Mouse (Mus musculus): ENCODE data around the gene Xrcc3.

Xrcc3 gene

GRCm38 (mm10) chr12:111813766-111814617, at the start of gene Xrcc3, which contains the start of gene Zfyve21:
Gene Xrcc3, minus strand, starts transcription at chr12:111813873.
Gene Zfyve21, plus strand, starts transcription at chr12:111814170.
- DNase-seq (ENCODE audit: low read depth): peak; percentile 99

- no peak for DNase-seq (ENCODE audit: low read depth)
These were observed 41.8 kb upstream of the Xrcc3 start for GRCm38 (mm10) chr12:111855448-111855847.

GRCm38 (mm10) chr12:111853546-111853945, 39.9 kb upstream of the Xrcc3 start:
- DNase-seq (ENCODE audit: low read depth): no peak

GRCm38 (mm10) chr12:111853011-111853436, 39.4 kb upstream of the Xrcc3 start:
- DNase-seq (ENCODE audit: low read depth): no peak

GRCm38 (mm10) chr12:111851745-111852144, 38.1 kb upstream of the Xrcc3 start:
- no peak for DNase-seq (ENCODE audit: low read depth)

GRCm38 (mm10) chr12:111851235-111851634, 37.6 kb upstream of the Xrcc3 start:
- no peak for DNase-seq (ENCODE audit: low read depth)

- DNase-seq (ENCODE audit: low read depth): no peak
These were observed 34.7 kb upstream of the Xrcc3 start for GRCm38 (mm10) chr12:111848300-111848798.

- no peak for DNase-seq (ENCODE audit: low read depth)
These were observed 33.1 kb upstream of the Xrcc3 start for GRCm38 (mm10) chr12:111846815-111847214.

GRCm38 (mm10) chr12:111845953-111846352, 32.3 kb upstream of the Xrcc3 start:
- DNase-seq (ENCODE audit: low read depth): no peak

GRCm38 (mm10) chr12:111843470-111843869, 29.8 kb upstream of the Xrcc3 start:
- no peak for DNase-seq (ENCODE audit: low read depth)

GRCm38 (mm10) chr12:111842565-111843433, 29.1 kb upstream of the Xrcc3 start:
- no peak for DNase-seq (ENCODE audit: low read depth)

GRCm38 (mm10) chr12:111833457-111833856, 19.8 kb upstream of the Xrcc3 start:
- DNase-seq (ENCODE audit: low read depth): no peak

GRCm38 (mm10) chr12:111832643-111833042, 19.0 kb upstream of the Xrcc3 start:
- no peak for DNase-seq (ENCODE audit: low read depth)

- DNase-seq (ENCODE audit: low read depth): no peak
These were observed 16.7 kb upstream of the Xrcc3 start for GRCm38 (mm10) chr12:111830375-111830774.

GRCm38 (mm10) chr12:111829954-111830353, 16.3 kb upstream of the Xrcc3 start:
- no peak for DNase-seq (ENCODE audit: low read depth)

GRCm38 (mm10) chr12:111829447-111829846, 15.8 kb upstream of the Xrcc3 start:
- no peak for DNase-seq (ENCODE audit: low read depth)

- no peak for DNase-seq (ENCODE audit: low read depth)
These were observed 13.9 kb upstream of the Xrcc3 start for GRCm38 (mm10) chr12:111827556-111827955.

- no peak for DNase-seq (ENCODE audit: low read depth)
These were observed 8.3 kb upstream of the Xrcc3 start for GRCm38 (mm10) chr12:111821931-111822330.

GRCm38 (mm10) chr12:111820708-111821107, 7.0 kb upstream of the Xrcc3 start:
- no peak for DNase-seq (ENCODE audit: low read depth)

GRCm38 (mm10) chr12:111819936-111820335, 6.3 kb upstream of the Xrcc3 start:
- no peak for DNase-seq (ENCODE audit: low read depth)

GRCm38 (mm10) chr12:111817991-111818390, 4.3 kb upstream of the Xrcc3 start:
- no peak for DNase-seq (ENCODE audit: low read depth)

GRCm38 (mm10) chr12:111816967-111817366, 3.3 kb upstream of the Xrcc3 start:
- no peak for DNase-seq (ENCODE audit: low read depth)

GRCm38 (mm10) chr12:111816528-111816927, 2.9 kb upstream of the Xrcc3 start:
- DNase-seq (ENCODE audit: low read depth): no peak

All from fibroblast of lung, adult 2 months (primary cell).